Mouse (Mus musculus) yolk sac, embryonic 10.5 days (tissue): ENCODE measurements around the gene Efhd2.

Experiments used
- DNase-seq: peaks from one replicate; pipeline ENCODE4 v3.0.0-alpha.2; 2017; ENCODE audit warnings: low spot score

Efhd2 gene

DNA sequence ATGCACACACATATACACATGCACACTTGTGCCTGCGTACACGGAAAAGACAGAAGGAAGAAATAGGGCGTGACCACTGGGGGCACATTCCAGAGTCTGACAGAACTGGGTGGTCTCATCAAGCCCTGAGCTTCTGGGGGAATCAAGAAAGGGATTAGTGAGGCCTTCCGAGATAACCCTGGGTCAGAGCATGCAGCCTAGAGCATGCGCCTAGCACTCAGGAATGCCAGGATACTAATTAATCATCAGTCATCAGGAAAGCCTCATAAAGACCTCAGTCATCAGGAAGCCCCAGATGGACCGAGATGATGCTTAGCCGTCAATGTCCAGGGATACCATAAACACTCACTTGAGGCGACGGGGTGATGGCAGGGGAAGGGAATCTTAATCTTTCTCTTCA lies 5.2 kb upstream of the Efhd2 start:
- DNase-seq: peak; percentile 74

DNA sequence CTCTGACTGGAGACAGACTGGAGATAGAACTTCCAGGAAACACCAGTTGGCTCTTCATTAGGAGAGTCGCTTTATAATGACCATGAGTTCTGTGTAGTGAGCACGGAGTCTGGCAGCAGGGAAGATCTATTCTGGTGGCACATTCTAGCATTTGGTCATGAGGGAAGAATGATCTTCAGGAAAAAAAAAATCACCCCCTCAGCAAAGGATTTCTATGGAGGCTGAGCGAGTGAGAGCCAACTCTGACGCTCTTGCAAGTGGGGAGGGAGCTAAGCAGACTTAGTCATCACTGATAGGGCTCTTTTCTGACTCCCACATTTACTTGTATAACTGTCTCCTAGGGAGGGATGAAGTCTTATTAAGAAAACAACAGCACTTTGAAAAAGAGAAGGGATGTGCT lies 4.4 kb upstream of the Efhd2 start:
- DNase-seq: no peak

DNA sequence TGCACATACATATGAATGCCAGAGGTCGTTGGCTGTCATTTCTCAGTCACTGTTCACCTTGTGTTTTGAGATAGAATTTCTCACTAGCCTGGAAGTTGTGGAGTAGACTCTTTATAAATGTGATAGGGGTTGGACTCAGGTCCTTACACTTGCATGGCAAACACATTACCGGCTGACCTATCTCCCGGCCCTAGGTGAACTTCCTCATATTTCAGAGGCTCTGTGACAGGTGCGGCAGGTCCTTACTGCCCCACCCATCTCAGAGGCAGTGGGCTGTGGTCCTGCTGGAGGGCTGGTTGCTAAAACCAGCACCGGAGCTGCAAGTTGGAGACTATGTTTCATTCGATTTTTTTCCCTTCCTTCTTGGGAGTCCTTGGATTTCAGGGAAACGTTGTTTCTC lies 3.9 kb upstream of the Efhd2 start:
- no peak for DNase-seq

DNA sequence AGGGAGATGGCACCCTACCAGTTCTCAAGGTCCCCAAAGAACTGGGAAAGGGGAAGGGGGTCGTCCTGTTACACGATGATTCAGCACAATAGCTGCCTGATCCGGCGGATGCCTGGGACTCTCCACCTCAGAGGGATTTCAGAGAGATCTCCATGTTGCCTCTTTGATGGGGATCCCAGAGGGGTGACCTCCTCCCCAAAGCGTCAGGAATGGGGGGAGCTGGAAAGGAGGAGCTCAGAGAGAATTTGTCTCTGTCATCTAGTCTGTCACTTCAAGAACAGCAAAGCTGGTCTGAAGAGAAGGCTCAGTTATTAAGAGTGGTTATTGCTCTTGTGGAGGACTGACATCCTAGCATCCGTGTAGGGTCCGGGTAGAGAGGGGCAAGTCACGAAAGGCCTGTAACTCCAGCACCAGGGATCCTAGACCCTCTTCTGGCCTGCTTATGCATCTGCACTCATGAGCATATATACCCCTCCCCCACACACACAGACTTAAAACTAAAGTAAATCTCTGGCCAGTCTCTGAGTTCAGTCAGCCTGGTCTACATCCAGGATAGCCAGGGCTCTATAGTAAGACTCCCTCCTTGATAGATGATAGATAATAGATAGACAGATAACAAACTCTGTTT lies 875 bp upstream of the Efhd2 start:
- no peak for DNase-seq

DNA sequence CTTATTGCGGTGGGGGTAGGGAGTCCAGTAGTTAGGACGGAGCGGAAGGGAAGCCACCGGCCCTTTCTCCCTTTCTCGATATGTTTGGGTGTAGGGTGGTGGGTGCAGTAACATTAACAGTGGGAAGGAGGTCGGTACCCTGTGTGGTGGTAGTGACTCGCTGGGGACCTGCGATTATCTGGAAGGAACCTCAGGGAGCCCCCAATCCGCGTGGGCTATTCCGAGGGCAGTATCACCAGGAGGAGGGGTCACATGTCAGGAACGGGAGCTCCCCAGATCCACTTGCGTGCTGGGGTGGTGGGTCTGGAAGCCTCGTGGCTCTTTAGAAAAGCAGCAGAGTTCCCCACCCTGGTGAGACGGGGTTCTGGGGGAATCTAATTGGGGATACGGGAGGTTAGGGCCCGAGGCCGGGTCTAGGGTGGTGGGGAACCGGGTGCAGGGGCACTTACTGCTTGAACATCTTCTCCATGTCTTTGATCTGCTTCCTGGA lies 564 bp downstream of the Efhd2 start:
- no peak for DNase-seq

DNA sequence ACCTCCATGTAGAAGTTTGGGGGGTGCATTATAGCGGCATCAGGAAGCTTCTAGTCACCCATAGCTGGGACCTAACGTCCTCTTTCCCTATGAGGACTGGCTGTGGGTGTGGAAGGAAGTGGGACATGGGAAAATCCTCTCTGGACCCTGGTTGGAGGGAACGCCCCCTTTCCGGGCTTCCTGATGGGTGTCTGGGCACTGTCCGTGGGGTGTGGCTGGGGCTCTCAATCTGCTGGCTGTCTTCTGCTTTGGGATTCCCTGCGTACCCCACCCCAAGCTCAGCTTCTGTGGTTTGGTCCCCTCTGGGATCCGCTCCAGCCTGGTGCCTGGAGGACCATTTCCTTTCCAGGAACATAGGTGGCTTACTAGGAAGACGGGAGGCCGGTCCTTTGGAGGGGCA lies 1.7 kb downstream of the Efhd2 start:
- no peak for DNase-seq

DNA sequence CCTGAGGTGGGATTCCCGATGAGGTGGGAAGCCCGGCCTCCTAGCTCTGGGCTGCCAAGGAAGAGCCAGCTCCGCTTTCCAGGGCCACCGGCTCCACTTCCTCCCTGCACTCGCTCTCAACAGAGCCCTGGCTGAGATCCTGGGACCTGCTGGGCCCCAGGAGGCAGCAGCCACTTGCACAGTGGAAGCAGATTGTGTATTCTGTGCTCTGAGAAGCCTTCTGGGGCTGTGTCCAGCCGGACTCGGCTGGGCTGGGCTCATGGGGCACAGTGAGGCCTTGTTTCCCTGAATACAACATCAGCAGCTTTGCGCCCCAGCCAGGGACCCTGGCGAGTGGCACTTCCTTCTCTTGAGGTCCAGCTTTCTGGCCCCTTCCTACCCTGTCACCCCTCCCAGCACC lies 2.8 kb downstream of the Efhd2 start:
- DNase-seq: no peak

DNA sequence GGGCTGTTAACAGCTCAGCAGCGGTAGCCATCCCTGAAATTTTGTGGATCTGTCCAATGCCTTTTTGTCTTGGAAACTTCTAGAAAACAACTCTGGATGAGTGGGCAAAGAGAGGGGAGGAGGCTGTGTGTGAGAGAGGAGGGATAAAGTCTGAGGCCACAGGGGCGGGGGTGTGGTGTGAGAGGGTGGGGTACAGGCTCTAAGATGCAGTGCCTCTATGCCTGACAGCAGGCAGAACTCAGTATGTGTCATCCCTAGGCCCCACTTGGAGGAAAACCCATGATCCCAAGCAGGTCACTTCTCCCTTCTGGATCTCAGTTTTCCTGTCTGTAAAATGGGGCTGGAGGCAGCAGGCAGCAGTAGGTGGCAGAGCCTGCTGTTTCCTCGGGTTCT lies 3.4 kb downstream of the Efhd2 start:
- no peak for DNase-seq

DNA sequence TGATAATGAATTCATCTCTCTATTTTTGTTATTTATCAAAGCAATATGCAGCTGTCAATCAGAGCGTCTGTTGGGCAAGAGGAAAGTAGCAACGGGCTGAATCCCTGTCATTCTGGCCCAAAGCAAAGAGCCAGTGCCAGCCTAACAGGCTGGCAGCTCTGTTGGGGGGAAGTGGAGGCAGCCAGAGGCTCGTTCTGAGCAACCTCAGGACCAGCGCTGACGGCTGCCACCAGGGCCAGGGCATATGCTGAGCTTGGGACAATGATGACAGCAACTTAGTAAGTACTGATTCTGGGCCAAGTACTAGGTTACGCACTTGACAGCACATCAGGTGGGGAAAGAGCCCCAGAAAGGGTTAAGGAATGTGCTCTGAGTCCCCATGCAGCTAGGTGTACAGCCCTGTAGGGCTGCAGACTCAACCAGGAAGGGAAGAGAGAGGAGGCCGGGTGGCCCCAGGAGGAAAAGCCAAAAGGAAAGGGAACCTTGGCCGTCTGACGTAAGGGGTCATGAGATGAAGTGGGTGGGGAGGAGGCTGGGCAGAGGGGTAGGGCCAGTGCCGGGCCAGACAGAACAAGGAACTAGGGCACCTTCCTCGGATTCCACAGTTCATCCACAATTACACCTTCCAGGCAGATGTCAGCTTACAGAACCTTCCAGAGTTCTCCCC lies 3.9 kb downstream of the Efhd2 start:
- DNase-seq: no peak

DNA sequence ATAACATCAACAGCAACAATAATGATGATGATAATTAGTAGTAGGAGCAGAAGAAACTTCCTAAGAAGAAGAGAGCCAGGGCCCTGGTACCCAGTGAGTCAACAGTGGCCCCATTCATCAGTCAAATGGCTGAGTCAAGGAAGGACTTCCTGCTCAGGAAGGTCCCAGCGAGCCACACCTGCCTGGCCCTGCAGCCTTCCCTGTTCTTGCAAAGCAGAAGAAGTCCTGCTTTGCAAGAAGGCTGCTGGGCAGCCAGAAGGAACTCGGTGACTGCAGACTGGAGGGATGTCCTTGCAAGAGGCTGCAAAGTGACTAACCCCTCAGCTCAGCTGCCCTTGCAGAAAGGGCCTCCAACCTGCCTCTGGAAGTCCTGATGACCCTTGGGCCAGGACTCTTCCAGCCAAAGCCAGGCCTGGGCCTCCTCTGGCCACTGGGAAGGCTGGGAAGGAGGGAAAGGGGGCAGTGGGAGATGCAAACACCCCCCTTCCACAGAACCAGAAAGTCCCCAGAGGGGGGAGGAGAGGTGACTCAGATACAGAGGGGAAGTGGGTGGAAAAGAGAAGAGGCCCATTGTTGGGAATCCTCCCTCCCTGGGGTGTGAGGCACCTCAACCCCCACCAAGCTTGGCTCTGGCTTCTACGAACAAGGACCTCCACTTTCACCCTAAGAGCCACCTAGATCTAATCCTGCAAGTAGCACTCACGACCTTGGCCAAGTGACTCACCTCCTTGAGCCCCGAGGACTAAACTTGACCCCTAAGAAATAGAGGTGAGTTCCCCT lies 5.1 kb downstream of the Efhd2 start:
- no peak for DNase-seq

DNA sequence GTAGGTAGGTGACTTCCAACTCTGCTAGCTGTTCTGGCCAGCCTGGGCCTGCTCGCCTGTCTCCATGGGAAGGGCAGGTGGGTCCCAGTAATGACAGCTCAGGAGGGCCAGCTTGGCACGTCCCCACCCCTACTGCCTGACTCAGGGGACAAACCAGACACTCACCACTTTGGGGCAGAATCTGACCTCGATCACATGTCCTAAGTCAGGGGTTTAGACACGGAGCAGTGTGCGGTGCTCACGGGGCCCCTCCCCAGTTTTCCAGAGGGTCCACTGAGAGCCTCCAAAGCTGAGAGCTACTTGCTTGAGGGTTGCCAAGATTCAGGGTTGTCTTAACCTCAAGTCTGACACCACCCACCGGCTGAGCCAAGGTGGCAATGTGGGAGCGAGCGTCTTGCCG lies 6.7 kb downstream of the Efhd2 start:
- DNase-seq: no peak

DNA sequence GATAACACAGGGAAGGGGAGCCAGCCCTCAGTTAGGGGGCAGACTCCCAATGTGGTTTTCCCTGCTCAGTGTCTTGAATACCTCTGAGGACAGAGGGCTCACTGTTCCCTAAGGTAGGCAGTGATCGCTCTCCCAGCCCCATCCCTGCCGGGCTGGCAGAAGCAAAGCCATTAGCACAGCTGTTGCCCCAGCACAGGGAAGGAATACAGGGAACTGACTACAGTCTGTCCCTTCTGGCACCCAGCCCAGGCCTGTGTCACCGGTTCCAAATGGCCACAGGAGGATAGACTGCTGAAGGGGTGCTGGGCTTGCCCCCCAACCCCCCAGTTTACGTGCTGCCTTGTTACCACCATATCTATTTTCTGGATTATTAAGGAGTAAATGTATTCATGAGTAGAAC lies 7.2 kb downstream of the Efhd2 start:
- DNase-seq: no peak

DNA sequence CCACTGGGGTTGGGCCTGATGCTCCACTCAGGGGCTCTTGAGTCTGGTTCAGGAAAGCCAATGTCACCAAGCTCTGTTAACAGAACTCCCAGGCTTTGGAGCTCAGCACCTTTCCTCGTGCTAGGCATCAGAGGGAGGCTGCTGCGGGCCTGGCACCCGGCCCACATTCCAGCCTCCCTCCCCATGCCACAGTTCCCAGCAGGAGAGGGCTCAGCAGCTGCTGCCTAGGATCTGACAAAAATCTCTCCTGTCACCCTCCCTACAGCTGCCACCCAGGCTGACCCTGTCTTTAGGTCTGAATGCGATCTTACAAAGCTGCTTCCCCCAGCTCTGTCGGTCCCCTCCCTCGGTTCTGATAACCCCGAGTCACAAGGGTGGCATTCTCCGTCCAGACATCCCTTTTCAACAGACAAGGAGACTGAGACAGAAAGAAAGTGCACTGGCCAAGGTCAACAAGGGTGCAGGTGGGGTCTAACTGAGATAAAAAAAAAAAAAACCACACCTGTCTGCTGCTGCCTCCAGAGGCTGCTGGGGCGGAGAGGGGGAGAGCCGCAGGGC lies 7.7 kb downstream of the Efhd2 start:
- no peak for DNase-seq

DNA sequence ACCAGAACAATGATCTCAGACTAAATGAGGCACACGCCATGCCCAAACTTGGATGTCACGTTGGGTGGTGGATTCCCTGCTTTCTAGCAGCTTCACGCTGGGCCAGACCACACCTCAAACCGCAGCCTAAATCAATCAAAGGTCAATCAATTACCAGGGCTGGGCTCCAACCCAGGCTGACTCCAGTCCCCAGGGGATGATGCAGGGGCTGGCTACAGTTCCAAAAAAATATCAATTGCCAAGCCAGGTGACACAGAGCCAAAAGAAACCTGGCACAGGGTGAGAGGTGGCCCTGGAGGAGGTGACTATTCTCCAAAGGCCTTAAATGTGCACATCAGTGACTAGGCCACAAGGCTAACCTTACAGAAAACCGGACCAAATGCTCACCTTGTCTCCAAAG lies 9.1 kb downstream of the Efhd2 start:
- no peak for DNase-seq

DNA sequence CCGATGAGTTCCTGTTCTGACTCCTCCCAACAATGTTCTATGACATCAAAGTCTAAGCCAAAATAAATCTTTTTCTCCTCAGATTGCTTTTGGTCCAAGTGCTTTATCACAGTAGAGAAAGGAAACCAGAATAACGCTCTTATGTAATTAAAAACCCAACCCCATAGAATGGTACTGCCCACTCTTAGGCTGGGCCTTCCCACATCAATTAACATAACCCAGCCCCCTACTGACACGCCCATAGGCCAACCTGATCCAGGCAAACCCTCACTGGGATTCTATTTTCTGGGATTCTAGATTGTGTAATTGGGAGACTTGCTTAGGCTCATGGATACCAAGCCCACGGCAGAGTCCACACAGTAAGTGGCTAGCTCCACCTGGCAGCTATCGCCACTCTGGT lies 9.7 kb downstream of the Efhd2 start:
- no peak for DNase-seq

DNA sequence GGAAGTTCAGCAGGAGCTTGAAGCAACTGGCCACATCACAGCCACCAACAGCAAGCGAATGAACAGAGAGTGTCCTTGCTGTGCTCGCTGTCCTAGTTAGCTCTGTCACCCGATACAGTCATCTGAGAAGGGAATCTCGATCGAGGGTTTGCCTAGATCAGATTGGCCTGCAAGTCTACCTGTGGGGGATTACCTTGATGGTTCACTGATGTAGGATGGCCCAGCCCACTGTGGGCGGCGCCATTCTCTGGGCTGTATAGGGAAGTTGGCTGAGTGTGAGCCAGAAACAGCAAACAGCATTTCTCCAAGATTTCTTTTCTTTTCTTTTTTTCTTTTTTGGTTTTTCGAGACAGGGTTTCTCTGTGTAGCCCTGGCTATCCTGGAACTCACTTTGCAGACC lies 10.2 kb downstream of the Efhd2 start:
- DNase-seq: no peak

DNA sequence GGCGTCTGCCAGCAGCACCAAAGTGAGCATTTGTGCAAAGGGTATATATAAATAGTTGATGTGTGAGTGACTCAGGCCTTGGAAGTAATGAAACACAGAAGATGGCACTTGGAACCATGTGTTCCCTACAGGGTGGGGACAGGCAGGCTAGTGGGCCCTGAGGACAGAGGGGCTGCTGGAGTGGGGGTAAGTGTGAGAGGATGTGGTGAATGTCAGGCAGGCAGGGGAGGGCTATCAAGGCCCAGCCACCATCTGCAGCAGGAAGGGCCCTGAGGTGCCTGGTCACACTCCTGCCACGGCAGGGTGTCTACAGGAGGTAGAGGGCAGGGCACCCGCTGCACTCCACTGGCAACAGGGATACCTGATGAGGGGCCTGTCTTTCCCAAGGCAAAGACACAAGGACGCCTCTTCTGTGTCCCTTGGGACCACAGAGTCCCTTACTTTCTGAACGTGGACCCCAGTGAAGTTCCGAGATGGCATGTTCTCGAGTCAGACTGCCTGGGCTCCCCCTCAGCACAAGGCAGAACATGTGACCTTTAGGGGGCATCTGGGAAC lies 10.9 kb downstream of the Efhd2 start:
- DNase-seq: no peak

DNA sequence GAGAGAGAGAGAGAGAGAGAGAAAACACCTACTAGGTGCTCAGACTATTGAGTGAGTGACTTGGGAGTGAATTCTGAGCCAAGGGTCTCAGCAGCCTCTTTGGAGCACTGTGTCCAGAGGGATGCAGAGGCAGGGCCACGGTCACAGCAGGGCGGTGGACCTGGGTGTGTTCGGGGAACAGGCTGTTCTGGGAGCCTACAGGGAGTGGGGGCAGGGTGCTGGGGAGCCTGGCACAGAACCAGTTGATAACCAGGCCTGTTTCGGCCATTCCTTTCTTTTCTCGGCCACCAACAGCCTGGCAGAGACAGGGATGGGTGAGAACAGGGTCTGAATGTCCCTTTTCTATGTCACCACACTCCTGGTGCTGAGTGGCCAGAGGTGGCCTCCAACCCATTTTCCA lies 11.9 kb downstream of the Efhd2 start:
- DNase-seq: no peak

DNA sequence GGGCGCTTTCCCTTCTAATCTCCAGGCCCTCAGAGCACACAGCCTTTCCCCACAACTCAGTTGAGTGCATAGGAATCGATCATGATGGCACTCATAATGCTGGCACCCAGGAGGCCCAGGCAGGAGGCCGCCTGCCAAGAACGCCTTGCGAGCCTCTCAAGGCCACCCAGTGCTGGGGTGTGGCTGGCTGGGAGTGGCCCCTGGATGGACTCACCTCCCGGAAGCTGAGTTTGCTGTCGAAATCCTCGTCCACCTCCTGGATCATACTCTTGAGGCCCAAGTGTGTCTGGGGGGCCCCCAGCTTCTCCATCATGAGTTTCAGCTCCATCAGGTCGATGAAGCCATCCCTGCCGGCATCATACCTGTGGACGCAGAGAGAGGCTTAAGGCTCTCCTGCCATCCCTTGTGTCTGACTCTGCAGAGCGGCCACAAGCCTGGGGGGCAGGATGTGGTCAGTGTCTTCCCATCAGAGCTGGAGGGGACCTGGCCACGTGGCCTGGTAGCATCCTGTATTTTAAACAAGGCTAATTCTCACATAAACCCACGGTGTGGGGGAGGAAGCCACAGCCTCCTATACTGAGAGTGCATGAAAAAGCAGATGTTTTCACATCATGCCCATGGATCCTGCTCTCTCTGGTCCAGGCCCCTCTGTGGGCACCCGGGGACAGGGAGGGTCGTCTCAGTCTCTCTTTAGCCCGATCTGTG lies 13.0 kb downstream of the Efhd2 start:
- DNase-seq: no peak

DNA sequence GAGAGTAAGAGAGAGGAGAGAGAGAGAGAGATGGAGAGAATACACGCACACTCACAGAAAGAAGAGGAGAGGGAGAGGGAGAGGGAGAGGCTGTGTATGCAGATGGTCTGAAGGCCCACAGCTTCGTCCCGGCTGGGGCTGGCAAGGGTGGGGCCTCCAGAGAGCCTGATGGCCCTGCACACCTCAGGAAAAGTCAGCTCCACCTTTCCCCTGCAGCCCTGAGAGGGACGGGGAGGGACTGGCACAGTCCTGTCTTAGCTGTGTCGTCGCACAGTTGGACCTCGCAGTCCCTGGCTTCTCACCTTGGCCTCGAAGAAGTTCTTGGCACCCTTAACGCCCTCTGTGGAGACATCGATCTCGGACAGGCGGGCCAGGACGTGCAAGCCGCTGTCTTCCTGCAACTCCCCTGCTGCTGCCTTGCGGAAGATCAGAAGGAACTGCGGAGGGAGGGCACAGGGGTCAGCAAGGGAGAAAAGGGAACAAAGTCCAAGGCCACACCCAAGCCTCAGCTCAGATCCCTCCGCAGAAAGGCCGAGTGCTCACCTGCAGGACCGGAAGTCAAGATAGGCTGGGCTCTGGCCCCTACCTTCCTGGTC lies 14.4 kb downstream of the Efhd2 start:
- peak; percentile 84 for DNase-seq

DNA sequence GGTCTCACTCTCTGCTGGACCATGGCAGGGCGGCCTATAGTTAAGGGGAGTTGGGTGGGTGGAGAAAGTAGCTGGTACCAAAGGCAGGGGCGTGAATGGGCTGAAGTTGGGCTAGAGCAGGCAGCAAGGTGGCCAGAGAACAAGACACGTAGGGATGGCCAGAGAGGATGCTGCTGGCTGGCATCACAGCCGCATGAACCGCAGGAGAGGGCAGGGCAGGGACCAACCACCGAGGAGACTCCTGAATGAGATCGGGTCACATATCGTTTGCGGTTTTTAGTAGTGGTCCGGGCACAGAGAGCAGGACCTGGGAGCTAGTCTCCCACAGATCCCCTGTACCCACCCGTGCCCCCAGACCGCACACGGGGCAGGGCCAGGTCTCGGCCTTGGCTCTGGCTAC lies 15.4 kb downstream of the Efhd2 start:
- DNase-seq: no peak

DNA sequence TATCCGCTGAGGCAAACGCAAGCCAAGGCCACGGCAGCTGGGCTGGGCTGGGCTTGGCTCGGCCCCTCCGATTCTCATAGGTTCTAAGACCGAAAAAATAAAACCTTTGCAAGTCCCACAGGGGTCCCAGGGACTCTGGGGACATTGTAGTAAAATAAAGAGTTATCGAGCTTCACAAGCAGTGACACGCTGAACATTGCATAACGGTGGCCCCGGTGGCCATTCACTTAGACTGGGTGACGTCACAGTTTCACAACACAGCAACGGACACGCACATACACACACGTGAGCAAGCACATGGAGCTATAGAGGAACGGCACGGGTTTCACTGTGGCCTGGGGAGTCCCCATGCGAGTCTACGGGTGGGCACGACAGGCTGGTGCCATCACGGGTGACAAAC lies 16.2 kb downstream of the Efhd2 start:
- DNase-seq: no peak
